Mouse (Mus musculus) small intestine, adult 2 months (tissue): ENCODE data around the gene Vps13d.

Experiments
- CTCF ChIP-seq: fragments of 200-500 bp; IDR thresholded peaks from 2 replicates; pipeline ENCODE4 v1.5.1; 2012; ENCODE audit warnings: low read depth, mild to moderate bottlenecking, control low read depth, inconsistent platforms, low read length, moderate library complexity, mixed read lengths; ENCODE audit not compliant: insufficient replicate concordance, insufficient read length; ENCODE audit errors: extremely low read depth
- POLR2A ChIP-seq: fragments of 200-500 bp; IDR thresholded peaks from 2 replicates; pipeline ENCODE4 v1.6.1; 2012; ENCODE audit warnings: low read depth, mild to moderate bottlenecking, control low read depth, inconsistent platforms, low read length, moderate library complexity

GRCm38 (mm10) chr4:145014632-145014960 is 180.2 kb downstream of the Vps13d start:
- no peak for TF ChIP-seq POLR2A
- TF ChIP-seq CTCF, result no peak
